Mouse (Mus musculus) layer of hippocampus, postnatal 25 days (tissue): Measurements from ENCODE around the gene Maml3. TPM values are rescaled to one million over a fixed set of nuclear protein-coding genes. Genes with fewer than 3 reads are reported as not detected.

Source experiments
- DNase-seq, 2 experiments: peaks; one replicate each; pipeline ENCODE4 v3.0.0; 2022; ENCODE audit warnings: mixed read lengths in 2 of 2, low spot score in 1 of 2; ENCODE audit errors: extremely low spot score in 1 of 2
- total RNA-seq, 2 experiments: library from RNA; stranded (reverse); gene quantifications; 2 replicates each; pipeline ENCODE4 v1.2.3; 2021

Gene Maml3
- total RNA-seq, 2 experiments from 2014 or later = 7.3 to 10.0 TPM

DNA sequence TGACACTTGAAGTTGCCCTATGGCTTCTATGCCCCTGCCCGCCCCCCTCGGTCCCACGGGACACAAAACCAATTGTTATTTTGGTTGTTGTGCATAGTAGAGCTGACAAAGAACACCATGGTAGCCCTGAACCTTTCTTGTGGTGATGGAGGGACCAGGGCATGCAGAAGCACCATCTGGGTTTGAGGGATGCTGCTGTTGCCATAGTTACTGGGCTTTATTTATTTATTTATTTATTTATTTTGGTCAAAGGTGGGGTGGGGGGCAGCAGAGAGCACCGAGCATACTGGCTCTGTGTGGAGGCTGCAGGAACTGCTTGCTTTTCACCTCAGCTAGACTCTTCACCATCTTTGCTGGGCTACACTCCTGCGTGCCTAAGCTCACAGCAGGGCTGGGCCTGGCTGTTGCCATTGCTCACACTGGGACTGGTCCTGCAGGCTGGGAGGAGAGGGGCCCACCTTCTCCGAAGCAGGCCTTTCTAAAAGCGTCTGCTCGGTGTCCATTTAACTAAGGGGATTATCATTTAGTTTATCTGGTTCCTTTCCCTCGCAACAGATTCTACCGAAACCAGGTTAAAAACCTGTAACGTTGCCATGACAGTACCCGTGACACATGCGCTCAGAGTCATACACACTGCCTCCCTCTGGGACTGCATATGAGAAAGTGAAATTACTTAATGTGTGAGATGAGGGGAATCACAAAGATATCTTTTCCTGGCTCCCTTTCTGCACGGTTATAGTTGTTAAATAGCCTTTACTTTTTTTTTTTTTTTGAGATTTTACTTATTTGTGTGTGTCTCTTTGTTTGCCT is 375.6 kb downstream of the Maml3 start:
- DNase-seq = no peak

DNA sequence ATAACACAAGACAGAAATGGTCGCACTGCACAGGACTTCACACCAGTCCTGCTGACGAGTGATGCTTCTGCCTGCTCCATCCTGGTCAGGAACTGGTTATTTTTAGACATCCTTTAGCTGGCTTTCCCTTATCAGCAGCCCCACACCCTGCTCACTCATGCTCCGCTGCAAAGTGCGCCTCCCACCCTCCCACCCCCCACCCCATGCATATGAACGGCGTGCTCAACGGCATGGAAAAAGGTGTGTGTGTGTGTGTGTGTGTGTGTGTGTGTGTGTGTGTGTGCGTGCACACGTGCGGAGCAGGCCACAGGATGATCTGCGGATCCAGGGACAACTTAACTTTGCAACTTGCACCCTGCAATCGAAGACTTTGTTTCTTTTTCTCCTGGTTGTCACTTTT is 376.4 kb downstream of the Maml3 start:
- DNase-seq = no peak

DNA sequence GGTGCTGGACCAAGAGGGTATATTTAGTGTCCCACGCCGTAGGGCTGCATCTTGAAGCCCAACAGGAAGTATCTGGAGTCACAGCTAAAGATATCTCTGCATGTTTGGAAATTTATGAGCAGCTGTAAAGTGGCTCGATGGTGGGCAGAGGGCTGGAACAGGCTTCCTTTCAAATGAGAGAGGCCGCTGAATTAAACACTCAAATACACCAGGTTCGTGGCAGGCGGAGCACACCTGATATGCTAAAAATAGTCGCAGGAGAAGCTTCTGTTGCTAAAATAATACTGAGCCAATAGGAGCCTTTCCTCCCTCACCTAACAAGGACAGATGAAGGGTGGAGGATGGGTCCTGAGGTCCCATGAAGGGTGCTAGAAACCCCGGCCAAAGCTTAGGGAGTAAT is 376.9 kb downstream of the Maml3 start:
- no peak for DNase-seq

DNA sequence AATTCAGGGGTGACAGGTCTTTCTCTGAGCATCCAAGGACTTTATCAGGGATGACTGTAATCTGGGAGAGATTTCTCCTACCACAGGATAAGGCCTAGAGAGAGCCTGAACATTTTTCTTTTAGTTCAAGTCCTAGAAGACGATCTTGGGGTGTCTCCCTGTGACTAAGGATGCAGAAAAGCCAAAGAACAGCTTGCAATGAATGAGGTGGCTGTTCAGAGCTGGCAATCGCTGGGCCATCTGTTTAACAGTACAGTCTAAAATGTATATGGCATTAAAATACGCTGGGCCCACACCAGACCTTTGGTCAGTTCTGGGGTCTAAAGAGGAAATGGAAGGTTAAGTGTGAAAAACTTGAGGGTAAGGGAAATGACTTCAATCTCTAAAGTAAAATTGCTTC is 377.4 kb downstream of the Maml3 start:
- DNase-seq = no peak

DNA sequence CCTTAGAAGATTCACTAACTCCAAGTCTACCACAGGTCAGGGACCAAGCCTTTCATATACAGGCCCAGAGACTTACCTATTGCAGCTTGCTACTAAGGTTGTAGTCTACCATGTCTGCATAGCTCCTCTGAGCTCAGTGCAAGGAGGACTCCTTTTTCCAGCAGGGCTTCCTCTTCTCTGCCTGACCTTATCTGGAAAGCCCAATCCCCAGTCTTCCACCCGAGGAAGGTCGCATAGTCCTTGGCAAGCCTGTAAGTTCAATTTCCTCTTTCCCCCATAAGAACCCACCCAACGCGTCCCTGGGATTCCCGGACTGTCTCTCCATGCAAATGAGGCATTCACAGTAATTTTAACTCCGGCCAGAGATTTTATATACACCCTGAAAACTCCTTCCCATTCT is 378.6 kb downstream of the Maml3 start:
- no peak for DNase-seq

DNA sequence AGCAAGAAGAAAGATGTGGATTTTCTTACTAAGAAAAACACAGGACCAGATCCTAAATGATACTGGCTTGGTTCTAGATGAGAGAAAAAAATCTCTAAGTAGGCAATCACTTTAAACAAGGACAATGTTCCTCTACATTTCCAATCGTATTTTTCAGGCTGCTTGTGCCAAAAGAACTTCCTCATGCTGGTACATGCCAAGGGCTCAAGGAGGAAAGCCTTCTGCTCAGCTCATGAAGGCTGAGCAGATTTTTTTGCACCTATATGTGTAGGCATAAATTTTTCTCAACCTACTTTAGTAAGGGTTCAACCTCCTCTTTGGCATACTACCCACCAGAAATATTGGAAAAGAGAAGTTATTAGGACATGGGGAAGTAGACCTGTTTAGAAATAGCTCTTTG is 384.9 kb downstream of the Maml3 start:
- DNase-seq = no peak

DNA sequence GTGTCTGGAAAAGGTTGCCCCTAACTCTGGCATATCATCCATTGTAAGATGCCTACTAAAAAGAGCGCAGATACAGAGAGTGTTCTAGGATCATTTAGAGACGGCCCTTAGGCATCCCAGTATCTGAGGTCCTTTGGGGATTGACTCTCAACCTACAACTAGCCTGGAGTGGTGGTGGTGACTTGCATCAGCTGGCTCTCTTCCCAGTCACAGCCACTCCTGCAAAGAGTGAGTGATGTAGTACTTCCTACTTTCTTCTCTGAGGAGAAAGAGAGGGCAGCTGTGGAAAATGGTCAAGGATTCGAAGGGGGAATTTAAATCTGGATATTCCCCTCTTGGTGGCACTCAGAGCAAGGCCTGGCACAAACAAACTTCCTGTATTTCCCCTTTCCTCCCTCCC is 385.5 kb downstream of the Maml3 start:
- DNase-seq = no peak

DNA sequence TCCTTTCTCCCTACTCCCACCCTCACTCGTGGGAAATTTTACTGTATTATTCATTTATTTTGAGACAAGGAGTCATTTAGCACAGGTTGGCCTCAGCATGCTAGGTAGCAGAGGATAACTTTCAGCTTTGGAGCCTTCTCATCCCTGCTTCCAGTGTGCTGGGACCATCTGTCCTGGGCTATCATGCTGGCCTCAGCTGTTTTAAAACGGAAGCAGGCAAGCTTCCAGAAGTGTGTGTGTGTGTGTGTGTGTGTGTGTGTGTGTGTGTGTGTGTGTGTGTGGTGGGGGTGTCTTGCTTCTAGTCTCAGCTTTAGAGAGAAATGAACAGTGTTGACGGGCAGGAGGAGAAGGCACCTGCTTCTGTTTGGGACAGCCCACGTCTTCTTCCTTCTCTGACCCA is 387.0 kb downstream of the Maml3 start:
- DNase-seq = no peak

DNA sequence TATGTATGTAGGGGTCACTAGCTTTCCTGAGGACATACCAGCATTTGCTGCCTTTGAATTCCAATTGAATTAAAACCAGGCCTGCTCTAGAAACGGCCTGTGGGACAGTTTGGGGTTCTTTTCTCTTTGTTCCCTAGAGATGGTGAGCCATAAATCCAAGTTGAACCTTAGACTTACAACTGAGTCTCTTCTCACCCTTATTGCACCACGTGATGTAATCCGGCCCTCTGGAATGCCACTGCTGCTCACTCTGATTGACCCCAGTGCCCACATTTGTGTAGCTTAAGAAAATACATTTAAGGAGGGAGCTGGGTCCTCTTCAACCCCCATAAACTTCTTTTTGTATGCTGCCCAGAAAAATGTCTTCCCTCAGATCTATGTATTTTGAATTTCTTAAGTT is 387.4 kb downstream of the Maml3 start:
- DNase-seq = no peak

DNA sequence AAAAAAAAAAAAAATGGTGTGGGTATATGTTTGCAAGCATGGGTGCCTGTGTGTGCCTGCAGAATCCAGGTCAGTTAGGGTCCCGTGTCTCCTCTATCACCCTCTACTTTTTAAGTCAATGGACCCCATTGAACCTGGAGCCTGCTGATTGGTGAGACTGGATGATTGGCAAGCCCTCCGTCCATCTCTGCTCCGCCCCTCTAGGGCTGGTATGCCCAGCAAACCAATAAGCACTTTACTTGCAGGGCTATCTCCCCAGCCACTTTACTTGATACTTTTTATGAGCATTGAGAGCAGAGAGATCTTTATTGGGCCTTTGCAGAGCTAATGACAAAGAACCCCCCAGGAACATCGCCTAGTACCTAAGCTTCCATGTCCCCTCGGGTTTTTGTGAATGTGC is 390.4 kb downstream of the Maml3 start:
- no peak for DNase-seq

DNA sequence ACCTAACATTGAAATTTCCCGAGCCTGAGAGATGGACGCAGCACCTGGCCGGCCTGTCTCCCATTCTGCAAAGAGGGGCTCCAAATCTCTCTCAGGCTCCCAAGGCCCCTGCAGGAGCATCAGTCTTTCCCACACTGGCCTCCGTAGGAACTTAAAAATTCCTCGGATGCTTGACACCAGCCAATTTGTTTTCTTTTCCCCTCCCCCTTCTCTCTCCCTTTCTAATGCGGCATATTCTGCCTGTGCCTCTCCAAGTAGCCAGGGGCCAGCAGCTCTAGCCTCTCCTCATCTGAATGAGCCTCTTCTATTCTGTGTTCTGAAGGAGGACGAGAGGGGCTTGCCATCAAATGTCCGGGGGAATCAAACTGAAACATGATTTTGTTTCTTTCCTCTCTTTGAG is 391.6 kb downstream of the Maml3 start:
- no peak for DNase-seq

DNA sequence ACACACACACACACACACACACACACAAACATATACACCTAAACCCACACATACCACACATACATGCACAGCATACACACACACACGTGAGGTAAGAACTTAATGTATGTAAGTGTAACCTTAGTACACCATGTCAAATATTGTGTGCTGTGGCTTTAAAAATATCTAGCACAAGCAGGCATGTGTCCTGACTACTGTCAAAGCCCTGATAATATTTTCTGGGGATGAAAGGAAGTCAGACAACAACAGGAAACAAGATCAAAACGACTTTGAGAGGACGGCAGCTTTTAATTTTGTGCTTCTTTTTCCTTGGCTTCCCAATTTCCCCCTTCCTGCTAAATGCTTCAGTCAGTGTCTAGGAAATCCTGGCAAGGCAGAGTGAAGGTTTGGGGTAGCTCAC is 392.5 kb downstream of the Maml3 start:
- DNase-seq = no peak

DNA sequence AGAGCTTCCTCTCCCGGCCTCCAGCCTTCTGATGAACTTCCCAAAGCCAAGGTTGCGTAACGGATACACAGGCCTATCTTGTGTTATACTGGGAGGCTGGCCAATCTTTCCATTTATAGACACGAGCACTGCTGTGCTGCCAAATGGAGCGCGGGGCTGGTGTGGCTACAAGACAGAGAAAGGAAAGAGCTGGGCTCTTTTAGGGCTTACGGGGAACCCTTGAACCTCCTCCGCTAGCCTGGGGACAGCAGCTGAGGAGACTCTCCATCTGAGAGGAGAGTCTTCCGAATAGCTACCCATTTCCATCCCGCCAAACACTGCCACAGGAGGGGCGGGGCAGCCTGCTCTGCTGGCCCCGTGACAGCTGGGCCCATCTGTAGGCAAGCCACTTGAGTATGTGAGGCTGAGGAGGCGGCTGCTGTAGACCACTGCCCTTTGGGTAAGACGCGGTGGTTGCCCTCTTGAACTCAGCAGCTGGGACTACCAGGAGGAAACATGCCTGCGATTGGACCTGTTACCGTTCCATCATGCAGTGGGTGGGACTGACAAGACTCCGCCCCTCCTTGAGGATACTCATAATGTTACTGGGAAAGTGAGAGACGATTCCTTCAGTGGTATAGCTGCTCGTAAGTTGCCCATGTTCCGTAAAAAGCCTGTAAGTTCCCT is 396.0 kb downstream of the Maml3 start:
- peak; percentile 30 to 65 for DNase-seq

DNA sequence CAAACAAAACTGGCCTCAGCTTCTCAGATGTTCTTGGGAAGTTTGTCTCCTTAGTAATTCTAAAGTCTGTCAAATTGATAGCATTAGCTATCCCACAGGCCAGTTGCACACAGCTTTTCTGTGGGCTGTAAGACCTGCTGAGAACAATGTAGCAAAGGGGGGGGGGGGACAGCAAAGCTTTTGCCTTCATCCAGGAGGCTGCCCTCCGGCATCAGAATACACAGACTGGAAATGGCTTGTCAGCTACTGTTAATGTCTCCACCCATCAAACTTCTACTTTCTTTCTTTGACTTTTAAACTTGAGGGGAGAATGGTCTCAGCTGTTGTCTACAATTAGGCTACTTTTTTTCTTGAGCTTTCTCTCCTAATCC is 396.5 kb downstream of the Maml3 start:
- DNase-seq = no peak

DNA sequence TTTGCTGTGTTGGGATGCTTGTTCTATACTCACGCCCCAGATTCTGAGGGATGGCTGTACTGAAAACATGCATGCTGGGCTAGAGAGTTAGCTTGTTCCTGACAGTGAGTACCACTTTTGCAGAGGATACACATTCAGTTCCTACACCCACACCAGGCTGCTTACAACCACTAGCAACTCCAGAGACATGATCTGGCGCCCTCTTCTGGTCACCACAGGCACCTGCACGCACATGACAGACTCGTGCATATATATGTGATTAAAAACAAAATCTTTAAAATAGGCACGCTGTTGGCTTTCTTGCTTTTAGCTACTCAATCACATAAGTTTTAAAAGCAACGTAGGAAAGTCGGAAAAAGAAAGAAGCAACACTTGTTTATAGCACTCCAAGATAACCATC is 399.7 kb downstream of the Maml3 start:
- no peak for DNase-seq

DNA sequence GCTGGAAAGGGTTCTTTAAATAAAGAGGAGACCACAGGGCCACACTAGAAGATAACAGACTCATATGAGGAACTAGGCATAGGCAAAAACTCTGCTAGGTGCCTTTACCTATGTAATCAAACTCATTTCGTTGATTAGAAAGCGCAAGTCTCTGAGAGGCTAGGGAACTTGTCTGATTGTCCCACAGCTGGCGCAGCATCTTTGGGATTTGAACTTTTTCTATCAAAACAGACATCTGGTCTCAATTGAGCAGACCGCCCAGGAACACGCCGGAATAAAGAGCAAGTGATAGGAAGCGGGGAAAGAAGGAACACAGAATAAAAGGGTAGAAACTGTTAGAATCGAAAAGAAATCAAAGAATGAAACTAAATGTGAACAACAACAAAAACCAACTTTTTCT is 401.4 kb downstream of the Maml3 start:
- no peak for DNase-seq

DNA sequence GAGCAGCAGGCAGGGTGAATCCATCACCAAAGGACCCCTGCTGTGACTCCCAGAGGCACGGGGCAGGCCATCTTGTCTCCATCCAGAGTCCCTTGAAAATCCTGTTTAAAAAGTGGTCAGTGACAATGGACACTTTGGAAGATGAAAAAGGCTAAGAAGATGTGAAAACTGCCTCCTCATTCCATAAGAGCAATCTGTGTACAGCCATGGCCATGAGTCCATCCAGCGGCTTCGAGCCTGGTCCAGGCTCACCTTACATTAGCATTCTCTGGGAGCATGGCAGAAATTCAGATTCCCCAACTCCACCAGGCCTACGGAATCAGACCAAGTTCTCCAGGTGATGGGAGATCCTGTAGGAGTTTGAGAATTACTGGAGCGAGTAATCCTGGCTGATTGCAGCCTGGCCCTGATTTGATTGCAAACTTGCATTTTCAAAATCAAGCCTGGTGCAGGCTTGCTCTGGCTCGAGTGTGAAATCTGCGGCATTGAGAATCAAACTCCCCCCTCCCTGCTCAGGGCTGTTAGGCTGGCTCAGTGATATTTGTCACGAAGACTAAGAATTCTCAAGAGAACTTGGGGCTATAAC is 402.1 kb downstream of the Maml3 start:
- DNase-seq = no peak

DNA sequence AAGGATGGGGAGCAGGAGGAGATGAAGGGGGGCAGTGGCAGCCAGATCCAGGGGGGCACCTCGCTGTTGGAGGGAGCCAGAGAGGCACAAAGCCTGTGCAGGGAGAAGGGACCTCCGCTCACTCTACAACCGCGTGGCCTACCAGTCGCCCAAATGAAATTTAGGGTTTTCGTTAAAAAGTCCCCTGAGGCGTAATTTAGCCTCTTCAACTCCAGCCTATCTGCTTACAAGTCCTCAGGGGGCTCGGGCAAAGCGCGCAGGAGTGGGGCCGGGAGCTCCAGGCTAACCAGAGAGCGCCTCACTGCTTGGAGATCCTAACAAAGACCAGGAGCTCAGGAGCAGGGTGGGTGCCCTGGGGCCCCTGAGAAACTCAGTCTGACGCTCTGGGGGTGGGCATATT is 402.9 kb downstream of the Maml3 start:
- DNase-seq = no peak

DNA sequence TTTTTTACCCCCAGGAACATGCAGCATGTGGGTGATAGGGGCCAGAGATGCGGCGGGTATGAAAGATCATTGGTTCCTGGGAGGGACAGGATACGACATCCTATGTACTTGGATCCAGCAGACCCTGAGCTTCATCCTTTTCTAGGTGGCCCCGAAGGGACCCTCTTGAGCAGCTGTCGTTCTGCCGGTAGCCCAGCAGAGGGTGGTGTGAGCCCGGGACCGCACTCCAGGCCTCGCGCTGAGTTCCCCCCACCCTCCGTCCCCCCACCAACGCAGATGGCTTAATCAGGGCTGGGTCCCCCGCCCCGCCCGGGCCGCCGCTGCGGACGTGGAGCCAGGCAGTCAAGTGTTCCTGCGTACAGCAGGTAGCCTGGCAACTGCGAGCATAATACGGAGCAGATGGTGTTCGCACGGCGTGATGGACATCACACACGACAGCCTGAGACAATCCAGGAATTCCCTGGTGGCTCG is 403.6 kb downstream of the Maml3 start:
- DNase-seq = peak; percentile 67

DNA sequence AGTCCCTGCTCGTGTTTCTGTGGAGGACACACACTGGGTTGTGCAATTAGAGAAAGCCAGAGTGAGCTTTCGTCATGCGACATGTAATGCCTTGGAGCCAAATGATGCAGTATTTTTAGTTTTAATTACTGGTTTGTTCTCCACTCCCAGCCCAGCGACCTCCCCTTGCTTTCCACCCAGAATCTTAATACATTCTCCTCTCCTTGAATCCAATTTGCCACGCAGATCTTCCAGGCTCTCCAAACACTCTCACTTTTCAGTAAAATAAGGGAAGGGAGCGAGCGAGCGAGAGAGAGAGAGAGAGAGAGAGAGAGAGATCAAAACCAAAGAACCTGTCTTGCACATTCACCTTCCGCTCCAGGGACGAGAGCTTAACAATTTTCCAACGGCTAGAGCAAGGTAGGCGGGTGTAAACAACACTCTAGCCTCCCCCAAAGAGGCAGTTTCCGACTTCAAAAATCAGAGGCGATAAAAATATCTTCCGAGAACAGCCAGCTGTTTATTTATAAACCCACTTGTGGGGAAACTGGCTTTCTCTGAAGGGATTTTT is 404.1 kb downstream of the Maml3 start:
- no peak for DNase-seq

DNA sequence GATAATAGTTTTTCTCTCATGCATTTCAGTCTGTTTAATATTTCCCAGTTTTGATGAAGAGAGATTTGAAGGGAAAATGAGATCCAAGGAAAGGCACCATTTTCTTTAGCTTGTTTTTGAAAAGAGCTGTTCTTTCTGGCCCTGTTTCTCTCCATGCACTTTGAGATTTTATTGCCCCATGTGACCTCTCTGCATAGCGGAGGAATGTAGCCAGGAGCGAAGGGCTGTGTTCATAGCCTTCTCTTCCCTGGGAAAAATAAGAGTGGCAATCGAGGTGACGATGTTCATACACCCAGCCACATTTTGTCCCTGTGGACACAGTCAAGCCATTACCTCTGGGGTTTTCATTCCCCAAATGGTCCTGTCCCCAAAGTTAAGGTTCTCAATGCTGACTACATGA is 404.8 kb downstream of the Maml3 start:
- no peak for DNase-seq

DNA sequence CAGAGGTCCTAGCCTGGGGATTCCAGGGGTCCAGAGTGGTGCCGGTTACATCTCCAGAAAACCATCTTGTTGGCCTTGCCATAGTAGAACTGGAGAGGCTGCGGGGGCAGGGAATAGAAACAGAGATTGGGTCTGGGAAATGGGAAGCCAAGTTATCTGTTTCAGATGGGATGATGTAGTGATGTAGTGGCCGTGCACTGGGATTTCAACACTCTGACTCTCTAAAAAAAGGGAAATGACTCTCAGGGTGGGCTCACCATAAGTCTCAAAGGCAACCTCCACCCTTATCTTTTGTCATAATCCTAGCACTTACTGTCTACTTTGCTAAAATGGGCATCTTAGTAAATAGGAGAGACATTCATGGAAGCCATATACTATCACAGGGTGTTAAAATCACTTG is 406.9 kb downstream of the Maml3 start:
- DNase-seq = no peak
